ENCODE assay signal across 17 mouse cellular contexts in genomic region chr12:82145173-82145572, GRCm38 (mm10).
"Had no signal": no experiment of that assay in that cellular context is flagged by ENCODE, and none has a peak within 500 bp of the region (broad histone marks: within the 10 kb centered on the region; RNA-seq: fewer than 3 reads in every experiment).

No protein-coding gene starts in this region.

- H3K9me3 ChIP-seq: lung, embryonic 15.5 days; megakaryocyte, embryonic 14.5 days; midbrain, embryonic 13.5 days; midbrain, embryonic 15.5 days; neural tube, embryonic 12.5 days; stomach, embryonic 15.5 days had no signal

- H3K27ac ChIP-seq: lung, embryonic 15.5 days; macrophage; midbrain, embryonic 13.5 days; midbrain, embryonic 15.5 days; neural tube, embryonic 12.5 days; stomach, embryonic 15.5 days had no signal

- H3K27me3 ChIP-seq: lung, embryonic 15.5 days; midbrain, embryonic 13.5 days; midbrain, embryonic 15.5 days; stomach, embryonic 15.5 days had no signal

- H3K9ac ChIP-seq: liver, postnatal 0 days; lung, embryonic 15.5 days; midbrain, embryonic 13.5 days; midbrain, embryonic 15.5 days; neural tube, embryonic 12.5 days; stomach, embryonic 15.5 days had no signal

- H3K4me3 ChIP-seq: lung, embryonic 15.5 days; megakaryocyte, embryonic 14.5 days; midbrain, embryonic 13.5 days; midbrain, embryonic 15.5 days; neural tube, embryonic 12.5 days; stomach, embryonic 15.5 days had no signal

- DNase-seq: liver, postnatal 0 days; lung, adult 2 months; lung, postnatal 14 days; lung, postnatal 36 days; right cerebral cortex, postnatal 14 days; thymus, adult 18-20 months; thymus, postnatal 14 days; thymus, postnatal 36 days had no signal

- H3K4me1 ChIP-seq: lung, embryonic 15.5 days; megakaryocyte, embryonic 14.5 days; stomach, embryonic 15.5 days had no signal

- H3K4me2 ChIP-seq: lung, embryonic 15.5 days; midbrain, embryonic 11.5 days; midbrain, embryonic 13.5 days; midbrain, embryonic 15.5 days; neural tube, embryonic 12.5 days; stomach, embryonic 15.5 days had no signal

- H3K36me3 ChIP-seq: lung, embryonic 15.5 days; midbrain, embryonic 13.5 days; midbrain, embryonic 15.5 days; neural tube, embryonic 12.5 days; stomach, embryonic 15.5 days had no signal

- ATAC-seq: liver, postnatal 0 days; lung, postnatal 0 days; midbrain, embryonic 13.5 days; midbrain, embryonic 15.5 days had no signal
